Mouse (Mus musculus): ENCODE results near the gene Nek8. TPM values are rescaled to one million over a fixed set of nuclear protein-coding genes. Genes with fewer than 3 reads are reported as not detected.

Gene Nek8
- polyA plus RNA-seq, 1 experiment from 2014 or later, result 10.2 TPM

DNA sequence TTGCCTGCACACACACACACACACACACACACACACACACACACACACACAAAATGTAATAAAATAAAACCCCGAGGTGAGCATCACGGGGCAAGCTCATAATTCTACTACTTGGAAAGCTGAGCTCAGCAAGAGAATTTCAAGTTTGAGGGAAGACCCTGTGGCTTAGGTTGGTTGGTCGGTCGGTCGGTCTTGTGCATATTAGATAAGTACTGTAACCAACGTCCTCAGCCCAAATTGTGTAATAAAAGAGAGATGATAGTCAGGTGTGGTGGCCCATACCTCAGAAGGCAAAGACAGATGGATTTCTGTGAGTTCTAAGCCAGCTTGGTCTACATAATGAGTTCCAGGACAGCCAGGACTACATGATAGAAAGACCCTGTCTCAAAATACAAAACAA lies 42.6 kb downstream of the Nek8 start:
- Histone ChIP-seq H3K4me1 (ENCODE audit: control insufficient read depth, low read depth, low read length) (peaks cover 28% of the 10 kb centered on the region), H3K9ac (ENCODE audit: low read depth, low read length) (no peak overlapping the region)
- 33% methylated on average over 6 of the region's 6 CpGs for WGBS (ENCODE audit: insufficient replicate concordance)

DNA sequence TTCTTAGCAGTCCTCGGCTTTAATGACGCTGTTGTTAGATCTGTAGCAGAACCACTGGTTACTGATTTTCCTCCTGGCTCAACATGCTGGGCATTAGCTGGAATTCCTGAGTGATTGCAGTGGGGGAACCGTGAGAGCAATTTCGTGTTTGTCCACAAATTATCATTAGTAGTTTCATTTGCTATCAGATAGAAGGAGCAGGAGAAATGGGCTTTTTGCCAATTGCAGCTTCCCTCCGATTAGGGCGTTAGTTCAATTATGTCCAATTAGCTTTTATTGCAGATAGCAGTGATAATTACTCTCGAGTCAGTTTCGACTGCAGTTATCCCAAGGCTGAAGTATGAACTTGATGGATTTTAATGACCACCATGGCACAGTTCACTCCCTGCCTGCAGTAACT lies 47.0 kb downstream of the Nek8 start:
- no peak overlapping the region for H3K4me2 ChIP-seq (ENCODE audit: low read depth, low read length)
- H3K4me3 ChIP-seq (ENCODE audit: low read depth, low read length), result no peak overlapping the region
- no peaks in the 10 kb centered on the region for H3K27me3 ChIP-seq (ENCODE audit: control insufficient read depth, insufficient read depth, low read depth, low read length)
- H3K4me1 ChIP-seq (ENCODE audit: control insufficient read depth, low read depth, low read length), result peaks cover 39% of the 10 kb centered on the region
- H3K36me3 ChIP-seq (ENCODE audit: control insufficient read depth, insufficient read depth), result no peaks in the 10 kb centered on the region
- H3K27ac ChIP-seq (ENCODE audit: low read length), result no peak overlapping the region
- H3K9me3 ChIP-seq (replicated peaks; ENCODE audit: control insufficient read depth, low read length), result no peaks in the 10 kb centered on the region
- ATAC-seq (ENCODE audit: low read depth), result no peak
- H3K9ac ChIP-seq (ENCODE audit: low read depth, low read length), result no peak overlapping the region
- WGBS (ENCODE audit: insufficient replicate concordance), result 49% methylated on average over 8 of the region's 8 CpGs

More for the DNA sequence above, 42.6 kb downstream of the Nek8 start:
- no peaks in the 10 kb centered on the region for H3K36me3 ChIP-seq (ENCODE audit: control insufficient read depth, insufficient read depth)
- ATAC-seq (ENCODE audit: low read depth), result no peak
- no peak overlapping the region for H3K4me3 ChIP-seq (ENCODE audit: low read depth, low read length)
- no peak overlapping the region for H3K4me2 ChIP-seq (ENCODE audit: low read depth, low read length)
- no peaks in the 10 kb centered on the region for H3K27me3 ChIP-seq (ENCODE audit: control insufficient read depth, insufficient read depth, low read depth, low read length)
- H3K27ac ChIP-seq (ENCODE audit: low read length), result no peak overlapping the region
- no peaks in the 10 kb centered on the region for H3K9me3 ChIP-seq (replicated peaks; ENCODE audit: control insufficient read depth, low read length)

DNA sequence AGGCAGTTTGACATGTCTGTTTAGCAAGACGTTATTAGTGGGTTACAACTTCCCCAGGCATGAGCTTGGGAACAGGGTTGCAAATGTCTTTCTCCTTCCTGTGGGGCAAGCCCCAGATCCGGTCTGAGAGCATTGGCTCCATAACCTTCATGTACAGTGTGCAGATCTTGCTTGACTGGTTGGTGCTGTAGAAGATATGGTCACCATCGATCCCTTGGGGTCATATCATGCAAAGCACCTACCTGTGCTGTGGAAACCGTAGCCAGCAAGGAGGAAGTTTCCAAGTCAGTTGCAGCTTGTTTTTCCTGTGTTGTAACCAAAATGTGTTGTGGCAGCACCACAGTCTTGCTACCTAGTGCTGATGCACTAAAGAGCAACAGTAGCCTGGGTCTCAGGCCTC lies 49.7 kb downstream of the Nek8 start:
- ATAC-seq (ENCODE audit: low read depth), result peak; percentile 41; the same call in 1 of the 2 replicates
- Histone ChIP-seq H3K27me3 (ENCODE audit: control insufficient read depth, insufficient read depth, low read depth, low read length) (no peaks in the 10 kb centered on the region), H3K9ac (ENCODE audit: low read depth, low read length) (no peak overlapping the region), H3K36me3 (ENCODE audit: control insufficient read depth, insufficient read depth) (no peaks in the 10 kb centered on the region), H3K27ac (ENCODE audit: low read length) (no peak overlapping the region), H3K4me3 (ENCODE audit: low read depth, low read length) (no peak overlapping the region), H3K4me1 (ENCODE audit: control insufficient read depth, low read depth, low read length) (peaks cover 34% of the 10 kb centered on the region), H3K9me3 (replicated peaks; ENCODE audit: control insufficient read depth, low read length) (no peaks in the 10 kb centered on the region), H3K4me2 (ENCODE audit: low read depth, low read length) (no peak overlapping the region)
- 31% methylated on average over 4 of the region's 4 CpGs for WGBS (ENCODE audit: insufficient replicate concordance)

DNA sequence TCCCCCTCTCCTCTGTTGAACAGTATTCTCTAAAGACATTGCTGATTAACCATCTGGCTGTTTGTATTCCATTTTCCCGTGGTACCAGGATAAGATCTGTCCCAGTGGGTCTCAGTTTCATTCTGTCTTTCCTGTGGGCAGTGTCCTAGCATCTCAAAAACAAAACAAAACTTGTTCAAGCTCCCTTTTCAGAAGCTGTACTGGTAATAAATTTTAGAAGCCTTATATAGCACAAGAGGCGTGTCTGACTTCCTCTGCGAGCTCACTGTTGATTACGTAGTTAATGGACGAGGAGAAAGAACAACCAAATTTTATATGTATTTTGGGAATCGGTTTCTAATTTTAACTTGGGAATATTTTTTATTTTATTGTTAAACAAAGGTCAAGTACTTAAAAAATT lies 50.8 kb downstream of the Nek8 start:
- Histone ChIP-seq H3K4me1 (ENCODE audit: control insufficient read depth, low read depth, low read length) (peaks cover 43% of the 10 kb centered on the region), H3K4me3 (ENCODE audit: low read depth, low read length) (peak overlapping the region; percentile 30), H3K27ac (ENCODE audit: low read length) (peak overlapping the region; percentile 18)

DNA sequence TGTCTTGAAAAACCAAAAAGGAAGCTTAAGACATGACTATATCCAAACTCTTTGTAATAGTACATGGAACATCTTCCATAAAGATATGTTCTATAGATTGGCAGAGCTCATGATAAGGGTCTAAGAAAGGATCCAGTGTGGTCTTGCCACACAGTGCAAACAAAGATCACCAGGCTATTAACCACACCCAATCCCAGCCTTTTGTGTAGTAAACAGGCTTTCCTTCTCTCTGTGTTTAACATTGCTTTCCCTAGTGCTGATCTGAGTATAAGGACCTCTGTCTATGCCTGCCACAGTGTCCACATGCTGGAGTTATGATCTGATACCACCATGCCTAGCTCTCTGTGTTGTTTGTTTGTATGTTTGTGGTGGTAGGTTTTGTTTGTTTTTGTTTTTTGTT lies 52.7 kb downstream of the Nek8 start:
- Histone ChIP-seq H3K9me3 (replicated peaks; ENCODE audit: control insufficient read depth, low read length) (no peaks in the 10 kb centered on the region), H3K27ac (ENCODE audit: low read length) (no peak overlapping the region), H3K4me1 (ENCODE audit: control insufficient read depth, low read depth, low read length) (peaks cover 56% of the 10 kb centered on the region), H3K36me3 (ENCODE audit: control insufficient read depth, insufficient read depth) (no peaks in the 10 kb centered on the region), H3K4me3 (ENCODE audit: low read depth, low read length) (no peak overlapping the region), H3K4me2 (ENCODE audit: low read depth, low read length) (no peak overlapping the region), H3K27me3 (ENCODE audit: control insufficient read depth, insufficient read depth, low read depth, low read length) (no peaks in the 10 kb centered on the region), H3K9ac (ENCODE audit: low read depth, low read length) (no peak overlapping the region)
- no peak for ATAC-seq (ENCODE audit: low read depth)

More for the DNA sequence above, 50.8 kb downstream of the Nek8 start:
- ATAC-seq (ENCODE audit: low read depth), result no peak
- peak overlapping the region; percentile 41 for H3K4me2 ChIP-seq (ENCODE audit: low read depth, low read length)
- no peaks in the 10 kb centered on the region for H3K9me3 ChIP-seq (replicated peaks; ENCODE audit: control insufficient read depth, low read length)
- 19% methylated on average over 6 of the region's 6 CpGs for WGBS (ENCODE audit: insufficient replicate concordance)
- no peaks in the 10 kb centered on the region for H3K36me3 ChIP-seq (ENCODE audit: control insufficient read depth, insufficient read depth)
- peak overlapping the region; percentile 32 for H3K9ac ChIP-seq (ENCODE audit: low read depth, low read length)
- H3K27me3 ChIP-seq (ENCODE audit: control insufficient read depth, insufficient read depth, low read depth, low read length), result no peaks in the 10 kb centered on the region

DNA sequence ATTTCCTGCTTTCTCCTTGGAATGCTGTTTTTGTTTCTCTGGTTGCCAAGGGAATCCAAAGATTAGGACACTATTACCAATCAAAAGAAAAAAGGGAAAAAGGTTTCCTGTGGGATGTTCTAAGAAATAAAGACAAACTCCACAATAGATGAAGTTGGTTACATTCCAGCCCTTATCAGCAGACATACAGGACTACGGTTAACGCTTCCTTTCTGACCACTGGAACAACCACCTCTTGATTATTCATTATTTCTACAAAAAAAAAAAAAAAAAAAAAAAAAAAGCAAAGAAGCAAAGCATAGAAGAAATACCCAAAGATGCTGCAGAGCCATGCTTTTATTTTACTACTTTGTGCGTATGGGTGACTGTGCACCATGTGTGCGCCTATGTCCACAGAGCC lies 53.7 kb downstream of the Nek8 start:
- no peak overlapping the region for H3K4me2 ChIP-seq (ENCODE audit: low read depth, low read length)
- H3K27me3 ChIP-seq (ENCODE audit: control insufficient read depth, insufficient read depth, low read depth, low read length), result no peaks in the 10 kb centered on the region
- H3K4me1 ChIP-seq (ENCODE audit: control insufficient read depth, low read depth, low read length), result peaks cover 63% of the 10 kb centered on the region
- no peak overlapping the region for H3K4me3 ChIP-seq (ENCODE audit: low read depth, low read length)
- H3K9me3 ChIP-seq (replicated peaks; ENCODE audit: control insufficient read depth, low read length), result no peaks in the 10 kb centered on the region
- H3K27ac ChIP-seq (ENCODE audit: low read length), result no peak overlapping the region
- 49% methylated on average over 4 of the region's 4 CpGs for WGBS (ENCODE audit: insufficient replicate concordance)
- no peak overlapping the region for H3K9ac ChIP-seq (ENCODE audit: low read depth, low read length)
- no peaks in the 10 kb centered on the region for H3K36me3 ChIP-seq (ENCODE audit: control insufficient read depth, insufficient read depth)
- no peak for ATAC-seq (ENCODE audit: low read depth)

DNA sequence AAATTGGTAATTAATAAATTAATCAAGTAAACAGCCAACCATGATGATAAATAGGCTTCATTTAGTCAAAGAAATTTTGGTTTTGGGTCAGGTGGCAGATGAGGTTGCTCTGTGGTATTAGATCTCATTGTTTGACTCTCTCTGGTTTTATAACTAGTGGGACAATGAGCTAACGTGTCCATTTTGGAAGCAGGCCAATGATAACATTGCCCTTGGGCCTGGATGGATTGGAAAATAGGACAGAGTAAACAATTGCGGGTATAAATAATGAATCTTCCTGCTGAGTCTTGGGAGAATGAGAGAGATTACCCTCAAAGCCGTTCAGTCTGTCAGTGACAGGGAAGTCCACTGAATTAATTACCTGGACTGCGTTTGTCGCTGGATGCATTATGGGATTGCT lies 55.3 kb downstream of the Nek8 start:
- 66% methylated on average over 5 of the region's 5 CpGs for WGBS (ENCODE audit: insufficient replicate concordance)
- H3K9me3 ChIP-seq (replicated peaks; ENCODE audit: control insufficient read depth, low read length), result no peaks in the 10 kb centered on the region
- H3K27me3 ChIP-seq (ENCODE audit: control insufficient read depth, insufficient read depth, low read depth, low read length), result no peaks in the 10 kb centered on the region
- no peaks in the 10 kb centered on the region for H3K36me3 ChIP-seq (ENCODE audit: control insufficient read depth, insufficient read depth)
- no peak for ATAC-seq (ENCODE audit: low read depth)
- no peak overlapping the region for H3K9ac ChIP-seq (ENCODE audit: low read depth, low read length)
- H3K27ac ChIP-seq (ENCODE audit: low read length), result no peak overlapping the region
- no peak overlapping the region for H3K4me2 ChIP-seq (ENCODE audit: low read depth, low read length)
- H3K4me3 ChIP-seq (ENCODE audit: low read depth, low read length), result no peak overlapping the region
- peaks cover 63% of the 10 kb centered on the region for H3K4me1 ChIP-seq (ENCODE audit: control insufficient read depth, low read depth, low read length)

DNA sequence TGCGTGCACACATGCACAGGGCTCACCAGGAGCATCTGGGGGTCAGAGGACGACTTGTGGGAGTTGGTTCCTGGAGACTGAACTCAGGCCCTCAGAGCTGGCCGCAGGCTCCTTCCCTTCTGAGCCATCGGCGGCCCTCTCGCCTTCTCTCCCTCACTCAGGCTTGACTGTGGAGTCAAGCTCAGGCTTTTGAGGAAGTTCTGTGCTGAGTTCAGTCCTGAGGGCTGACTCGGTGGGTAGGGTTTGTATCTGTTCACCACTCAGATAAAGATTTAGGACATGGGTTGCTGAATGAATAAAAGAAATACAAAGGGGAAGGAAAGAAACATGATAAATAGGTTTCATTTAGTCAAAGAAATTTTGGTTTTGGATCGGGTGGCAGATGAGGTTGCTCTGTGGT lies 56.6 kb downstream of the Nek8 start:
- WGBS (ENCODE audit: insufficient replicate concordance), result 16% methylated on average over 8 of the region's 8 CpGs
- Histone ChIP-seq H3K4me3 (ENCODE audit: low read depth, low read length) (no peak overlapping the region), H3K36me3 (ENCODE audit: control insufficient read depth, insufficient read depth) (no peaks in the 10 kb centered on the region), H3K27me3 (ENCODE audit: control insufficient read depth, insufficient read depth, low read depth, low read length) (no peaks in the 10 kb centered on the region), H3K9ac (ENCODE audit: low read depth, low read length) (peak overlapping the region; percentile 39; the same call in 1 of the 2 replicates), H3K4me1 (ENCODE audit: control insufficient read depth, low read depth, low read length) (peaks cover 65% of the 10 kb centered on the region), H3K4me2 (ENCODE audit: low read depth, low read length) (peak overlapping the region; percentile 29; the same call in 1 of the 2 replicates), H3K27ac (ENCODE audit: low read length) (peak overlapping the region; percentile 16; the same call in 1 of the 2 replicates), H3K9me3 (replicated peaks; ENCODE audit: control insufficient read depth, low read length) (no peaks in the 10 kb centered on the region)
- ATAC-seq (ENCODE audit: low read depth), result no peak

DNA sequence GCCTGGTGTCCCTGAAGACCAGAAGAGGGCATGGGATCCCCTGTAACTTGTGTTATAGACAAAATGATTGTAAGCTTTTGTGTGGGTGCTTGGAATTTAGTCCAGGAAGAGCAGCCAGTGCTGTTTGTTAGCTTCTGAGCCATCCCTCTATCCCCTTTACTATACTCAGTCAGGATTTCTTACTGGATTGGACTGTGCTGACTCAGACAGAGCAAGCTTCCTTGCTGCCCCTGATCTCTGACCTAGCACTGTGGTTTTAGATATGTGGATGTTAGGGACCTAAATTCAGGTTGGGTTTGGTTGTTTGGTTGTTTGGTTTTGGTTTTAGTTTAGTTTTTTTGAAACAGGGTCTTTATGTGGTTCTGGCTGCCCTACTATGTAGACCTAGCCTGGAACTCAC lies 58.0 kb downstream of the Nek8 start:
- no peak overlapping the region for H3K27ac ChIP-seq (ENCODE audit: low read length)
- H3K4me3 ChIP-seq (ENCODE audit: low read depth, low read length), result no peak overlapping the region
- no peak overlapping the region for H3K4me2 ChIP-seq (ENCODE audit: low read depth, low read length)
- H3K9me3 ChIP-seq (replicated peaks; ENCODE audit: control insufficient read depth, low read length), result no peaks in the 10 kb centered on the region
- no peaks in the 10 kb centered on the region for H3K27me3 ChIP-seq (ENCODE audit: control insufficient read depth, insufficient read depth, low read depth, low read length)
- H3K4me1 ChIP-seq (ENCODE audit: control insufficient read depth, low read depth, low read length), result peaks cover 64% of the 10 kb centered on the region
- no peaks in the 10 kb centered on the region for H3K36me3 ChIP-seq (ENCODE audit: control insufficient read depth, insufficient read depth)
- ATAC-seq (ENCODE audit: low read depth), result no peak
- no peak overlapping the region for H3K9ac ChIP-seq (ENCODE audit: low read depth, low read length)

DNA sequence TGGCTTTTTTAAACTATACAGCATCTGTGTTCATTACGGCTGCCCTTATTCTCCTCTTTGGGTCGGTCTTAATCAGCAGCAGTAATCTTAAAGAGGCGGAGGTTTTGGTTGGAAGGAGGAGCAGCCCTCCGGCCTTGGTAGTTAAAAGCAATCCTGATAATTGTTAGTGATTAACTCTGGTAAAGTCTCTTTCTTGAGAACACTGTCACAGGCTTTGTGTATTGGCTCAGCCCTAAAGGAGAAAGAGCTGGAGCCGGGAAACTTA lies 60.4 kb downstream of the Nek8 start:
- peak overlapping the region; percentile 75 for H3K27ac ChIP-seq (ENCODE audit: low read length)
- ATAC-seq (ENCODE audit: low read depth), result no peak
- H3K4me1 ChIP-seq (ENCODE audit: control insufficient read depth, low read depth, low read length), result peaks cover 53% of the 10 kb centered on the region
- peak overlapping the region; percentile 75 for H3K9ac ChIP-seq (ENCODE audit: low read depth, low read length)
- no peaks in the 10 kb centered on the region for H3K9me3 ChIP-seq (replicated peaks; ENCODE audit: control insufficient read depth, low read length)
- no peaks in the 10 kb centered on the region for H3K36me3 ChIP-seq (ENCODE audit: control insufficient read depth, insufficient read depth)
- H3K4me2 ChIP-seq (ENCODE audit: low read depth, low read length), result peak overlapping the region; percentile 93
- whole genome bisulfite sequencing (ENCODE audit: insufficient replicate concordance), result 5% methylated on average over 5 of the region's 5 CpGs
- H3K4me3 ChIP-seq (ENCODE audit: low read depth, low read length), result peak overlapping the region; percentile 83
- no peaks in the 10 kb centered on the region for H3K27me3 ChIP-seq (ENCODE audit: control insufficient read depth, insufficient read depth, low read depth, low read length)

Measured in liver, embryonic 16.5 days (tissue).